Mouse (Mus musculus) spleen, adult 2 months (tissue): ENCODE results near the gene Ccnc.

ENCODE experiments used
- CTCF ChIP-seq: fragments of 200-500 bp; IDR thresholded peaks from 2 replicates; pipeline ENCODE4 v1.5.1; 2011; ENCODE audit warnings: mild to moderate bottlenecking, inconsistent platforms; ENCODE audit not compliant: insufficient read depth, insufficient read length, insufficient replicate concordance; ENCODE audit errors: extremely low read depth
- POLR2A ChIP-seq: fragments of 200-500 bp; IDR thresholded peaks from 2 replicates; pipeline ENCODE4 v1.6.1; 2011; ENCODE audit warnings: low read depth, low read length, inconsistent platforms

DNA sequence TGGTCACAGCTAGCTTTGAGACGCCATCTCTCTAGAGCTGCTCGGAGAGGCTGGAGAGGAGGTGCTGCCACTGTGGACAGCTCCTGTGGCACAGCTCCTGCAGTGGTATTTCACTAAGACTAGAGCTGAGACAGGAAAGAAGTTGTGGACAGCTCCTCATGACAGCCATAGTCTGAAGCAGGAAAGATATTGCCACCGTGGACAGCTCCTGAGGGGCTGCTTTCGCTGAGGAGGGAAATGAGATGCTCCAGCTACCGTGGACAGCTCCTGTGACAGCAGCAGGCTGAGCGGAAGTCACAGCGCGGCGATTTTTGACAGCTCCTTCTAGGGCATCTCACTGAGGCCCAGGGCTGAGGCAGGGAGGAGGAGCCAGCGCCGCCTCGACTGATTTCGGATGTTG, 15.4 kb upstream of the Ccnc start:
- TF ChIP-seq CTCF (no peak), POLR2A (no peak)
